Mouse (Mus musculus) lung, adult 2 months (tissue): ENCODE measurements around the gene Cyp2d11.

Experiments
- CTCF ChIP-seq: fragments of 200-500 bp; IDR thresholded peaks from 2 replicates; pipeline ENCODE4 v1.5.1; 2011; ENCODE audit warnings: mild to moderate bottlenecking, low read length, control low read depth; ENCODE audit not compliant: insufficient read depth
- POLR2A ChIP-seq: fragments of 200-500 bp; IDR thresholded peaks from 2 replicates; pipeline ENCODE4 v1.6.1; 2011; ENCODE audit warnings: low read depth, mild to moderate bottlenecking, control low read depth, low read length, borderline replicate concordance; ENCODE audit errors: extremely low read depth

DNA sequence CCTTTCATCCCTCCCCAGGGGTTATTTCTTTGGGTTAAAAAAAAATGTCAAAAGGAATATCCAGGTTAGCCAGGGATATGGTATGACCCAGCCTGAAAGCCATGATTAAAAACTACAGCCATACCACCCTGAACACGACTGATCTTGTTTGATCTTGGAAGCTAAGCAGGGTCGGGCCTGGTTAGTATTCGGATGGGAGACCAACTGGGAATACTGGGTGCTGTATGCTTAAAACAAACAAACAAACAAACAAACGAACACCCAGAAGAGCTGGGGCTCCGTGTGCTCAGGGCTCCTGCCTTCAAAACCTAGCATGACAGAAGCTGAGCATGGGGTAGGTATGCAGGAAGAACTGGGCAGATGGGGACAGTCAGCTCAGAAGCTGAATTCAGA is 51.3 kb downstream of the Cyp2d11 start:
- TF ChIP-seq CTCF (no peak), POLR2A (no peak)
